Mouse (Mus musculus) hindbrain, embryonic 11.5 days (tissue): ENCODE data around the gene Trpm2. TPM values are rescaled to one million over a fixed set of nuclear protein-coding genes. Genes with fewer than 3 reads are reported as not detected.

Experiments
- ATAC-seq: fragments of 200-750 bp; cut with Nextera tagmentation; 2 replicates; pipeline ENCODE4 v1.8.0; 2017; ENCODE audit warnings: mild to moderate bottlenecking, moderate TSS enrichment, moderate library complexity; ENCODE audit not compliant: low FRiP score
- DNase-seq: peaks from one replicate; pipeline ENCODE4 v3.0.0-alpha.2; 2015; ENCODE audit warnings: low spot score
- H3K27ac ChIP-seq: fragments of 300-500 bp; sonication (generic); 2 replicates; pipeline ENCODE4 v1.5.1; 2014; ENCODE audit warnings: mild to moderate bottlenecking, low read depth, low read length
- H3K27me3 ChIP-seq: fragments of 300-500 bp; sonication (generic); 2 replicates; pipeline ENCODE4 v1.6.1; 2014; ENCODE audit warnings: mild to moderate bottlenecking, low read length, moderate library complexity, mixed read lengths; ENCODE audit not compliant: control insufficient read depth, insufficient read depth
- H3K36me3 ChIP-seq: fragments of 300-500 bp; sonication (generic); 2 replicates; pipeline ENCODE4 v1.6.1; 2014; ENCODE audit warnings: mild to moderate bottlenecking, low read length, moderate library complexity, mixed read lengths; ENCODE audit not compliant: control insufficient read depth, insufficient read depth
- H3K4me1 ChIP-seq: fragments of 300-500 bp; sonication (generic); replicated peaks from 2 replicates; pipeline ENCODE4 v1.6.1; 2014; ENCODE audit warnings: low read length, mixed read lengths; ENCODE audit not compliant: control insufficient read depth, insufficient read depth
- H3K4me2 ChIP-seq: fragments of 300-500 bp; sonication (generic); replicated peaks from 2 replicates; pipeline ENCODE4 v1.6.1; 2014; ENCODE audit warnings: mild to moderate bottlenecking, low read depth, low read length
- H3K4me3 ChIP-seq: fragments of 300-500 bp; sonication (generic); 2 replicates; pipeline ENCODE4 v1.5.1; 2014; ENCODE audit warnings: low read depth, low read length
- H3K9ac ChIP-seq: fragments of 300-500 bp; sonication (generic); 2 replicates; pipeline ENCODE4 v1.6.1; 2014; ENCODE audit warnings: low read depth, low read length
- H3K9me3 ChIP-seq: fragments of 300-500 bp; sonication (generic); 2 replicates; pipeline ENCODE4 v1.6.1; 2016; ENCODE audit warnings: low read length; ENCODE audit not compliant: control insufficient read depth
- WGBS: fragments of 180-500 bp; shearing (Covaris S2); extraction: QIAGEN DNeasy Blood & Tissue Kit; methylation state at CpG from one replicate; pipeline ENCODE4 v1.1.7; 2014; 5-methylcytosine and 5-hydroxymethylcytosine counted together
- polyA plus RNA-seq: library from polyadenylated mRNA; unstranded; fragments of >200 nt; fragmentation: Nextera tagmentation; extraction: Ambion mirVana; gene quantifications from 2 replicates; pipeline ENCODE4 v1.2.1, GENCODE M21; 2014

The Trpm2 gene
- polyA plus RNA-seq, 1 experiment from 2014 or later: 1.4 TPM

GRCm38 (mm10) chr10:77939685-77940084 lies 30.7 kb downstream of the Trpm2 start:
- no peak for DNase-seq
- Histone ChIP-seq H3K27ac (no peak overlapping the region), H3K9ac (no peak overlapping the region), H3K9me3 (no peaks in the 10 kb centered on the region), H3K4me1 (no peaks in the 10 kb centered on the region), H3K4me3 (no peak overlapping the region), H3K4me2 (no peak overlapping the region), H3K27me3 (no peaks in the 10 kb centered on the region), H3K36me3 (no peaks in the 10 kb centered on the region)
- WGBS: 71% methylated on average over 2 of the region's 2 CpGs
- ATAC-seq: no peak

GRCm38 (mm10) chr10:77927375-77927774 lies 43.0 kb downstream of the Trpm2 start:
- H3K4me3 ChIP-seq: no peak overlapping the region
- H3K9ac ChIP-seq: no peak overlapping the region
- no peaks in the 10 kb centered on the region for H3K9me3 ChIP-seq
- no peaks in the 10 kb centered on the region for H3K4me1 ChIP-seq
- ATAC-seq: no peak
- no peaks in the 10 kb centered on the region for H3K36me3 ChIP-seq
- no peak overlapping the region for H3K4me2 ChIP-seq
- no peak overlapping the region for H3K27ac ChIP-seq
- 93% methylated on average over 10 of the region's 10 CpGs for WGBS
- H3K27me3 ChIP-seq: no peaks in the 10 kb centered on the region
- DNase-seq: no peak

- H3K4me3 ChIP-seq: no peak overlapping the region
- peak; percentile 72 for DNase-seq
- WGBS: 41% methylated on average over 7 of the region's 7 CpGs
These were observed 44.2 kb downstream of the Trpm2 start for GRCm38 (mm10) chr10:77926140-77926539.

GRCm38 (mm10) chr10:77922681-77923080 lies 47.7 kb downstream of the Trpm2 start:
- Histone ChIP-seq H3K27me3 (no peaks in the 10 kb centered on the region), H3K4me3 (no peak overlapping the region), H3K4me1 (no peaks in the 10 kb centered on the region), H3K36me3 (no peaks in the 10 kb centered on the region), H3K9me3 (no peaks in the 10 kb centered on the region), H3K9ac (no peak overlapping the region), H3K27ac (no peak overlapping the region), H3K4me2 (no peak overlapping the region)
- ATAC-seq (no peak), DNase-seq (no peak)
- WGBS: 85% methylated on average over 4 of the region's 4 CpGs

More at GRCm38 (mm10) chr10:77926140-77926539, 44.2 kb downstream of the Trpm2 start:
- Histone ChIP-seq H3K9ac (no peak overlapping the region), H3K4me2 (no peak overlapping the region), H3K27me3 (no peaks in the 10 kb centered on the region), H3K4me1 (no peaks in the 10 kb centered on the region), H3K36me3 (no peaks in the 10 kb centered on the region), H3K9me3 (no peaks in the 10 kb centered on the region), H3K27ac (no peak overlapping the region)
- no peak for ATAC-seq

GRCm38 (mm10) chr10:77921009-77921408 lies 49.4 kb downstream of the Trpm2 start:
- no peaks in the 10 kb centered on the region for H3K27me3 ChIP-seq
- no peaks in the 10 kb centered on the region for H3K36me3 ChIP-seq
- H3K9me3 ChIP-seq: no peaks in the 10 kb centered on the region
- H3K27ac ChIP-seq: no peak overlapping the region
- no peak for DNase-seq
- no peak overlapping the region for H3K9ac ChIP-seq
- H3K4me1 ChIP-seq: no peaks in the 10 kb centered on the region
- no peak overlapping the region for H3K4me2 ChIP-seq
- H3K4me3 ChIP-seq: no peak overlapping the region
- 79% methylated on average over 5 of the region's 5 CpGs for WGBS
- no peak for ATAC-seq

GRCm38 (mm10) chr10:77916636-77917335 lies 53.6 kb downstream of the Trpm2 start:
- DNase-seq (peak; percentile 55), ATAC-seq (no peak)
- Histone ChIP-seq H3K9ac (no peak overlapping the region), H3K4me3 (no peak overlapping the region), H3K36me3 (no peaks in the 10 kb centered on the region), H3K27me3 (no peaks in the 10 kb centered on the region), H3K4me1 (no peaks in the 10 kb centered on the region), H3K4me2 (no peak overlapping the region), H3K27ac (no peak overlapping the region), H3K9me3 (no peaks in the 10 kb centered on the region)
- 63% methylated on average over 8 of the region's 8 CpGs for WGBS

- no peak overlapping the region for H3K9ac ChIP-seq
- no peak overlapping the region for H3K4me3 ChIP-seq
- no peak for DNase-seq
- no peaks in the 10 kb centered on the region for H3K36me3 ChIP-seq
- no peak for ATAC-seq
- H3K27me3 ChIP-seq: no peaks in the 10 kb centered on the region
- WGBS: 80% methylated on average over 4 of the region's 4 CpGs
- no peak overlapping the region for H3K4me2 ChIP-seq
- no peaks in the 10 kb centered on the region for H3K4me1 ChIP-seq
- no peak overlapping the region for H3K27ac ChIP-seq
- H3K9me3 ChIP-seq: no peaks in the 10 kb centered on the region
These were observed 57.1 kb downstream of the Trpm2 start for GRCm38 (mm10) chr10:77913292-77913691.

GRCm38 (mm10) chr10:77912605-77913004 lies 57.8 kb downstream of the Trpm2 start:
- no peaks in the 10 kb centered on the region for H3K36me3 ChIP-seq
- no peak for ATAC-seq
- WGBS: 80% methylated on average over 7 of the region's 7 CpGs

More at GRCm38 (mm10) chr10:77912605-77913004, 57.8 kb downstream of the Trpm2 start:
- Histone ChIP-seq H3K27me3 (no peaks in the 10 kb centered on the region), H3K4me2 (no peak overlapping the region), H3K27ac (no peak overlapping the region), H3K4me1 (no peaks in the 10 kb centered on the region), H3K4me3 (no peak overlapping the region), H3K9ac (no peak overlapping the region), H3K9me3 (no peaks in the 10 kb centered on the region)
- DNase-seq: no peak
